Mouse (Mus musculus) layer of hippocampus, adult 6 months (tissue): ENCODE results near the gene Taf9. TPM values are rescaled to one million over a fixed set of nuclear protein-coding genes. Genes with fewer than 3 reads are reported as not detected.

Experiments used
- long read RNA-seq, 2 experiments: library from polyadenylated mRNA; unstranded; transcript quantifications; one replicate each; pipeline ENCODE4 v2.0.0; 2019 to 2020
- polyA plus RNA-seq: library from polyadenylated mRNA; unstranded; fragments of <200 nt; fragmentation: Nextera tagmentation; gene quantifications from 2 replicates; pipeline ENCODE4 v1.2.3, GENCODE M21; 2021

Taf9 gene
- 25.8 and 28.8 TPM in 2 replicates for polyA plus RNA-seq
- long read RNA-seq, experiment 1, transcript Taf9-203 (3 exons, 824 nt): minor isoform, 7 of 38 reads
- long read RNA-seq, experiment 1, transcript Taf9-204 (3 exons, 794 nt): major isoform, 27 of 38 reads
- long read RNA-seq, experiment 1, partial matches to known transcripts: 0 of 38 reads
- long read RNA-seq, experiment 1, other reads (novel, unspliced or antisense): 0 of 38 reads
- long read RNA-seq, experiment 2, transcript Taf9-202 (3 exons, 778 nt): minor isoform, 12 of 58 reads
- long read RNA-seq, experiment 2, transcript Taf9-204 (3 exons, 794 nt): major isoform, 39 of 58 reads
- long read RNA-seq, experiment 2, transcript Taf9-203 (3 exons, 824 nt): minor isoform, 7 of 58 reads
- long read RNA-seq, experiment 2, partial matches to known transcripts: 0 of 58 reads
- long read RNA-seq, experiment 2, other reads (novel, unspliced or antisense): 0 of 58 reads

DNA sequence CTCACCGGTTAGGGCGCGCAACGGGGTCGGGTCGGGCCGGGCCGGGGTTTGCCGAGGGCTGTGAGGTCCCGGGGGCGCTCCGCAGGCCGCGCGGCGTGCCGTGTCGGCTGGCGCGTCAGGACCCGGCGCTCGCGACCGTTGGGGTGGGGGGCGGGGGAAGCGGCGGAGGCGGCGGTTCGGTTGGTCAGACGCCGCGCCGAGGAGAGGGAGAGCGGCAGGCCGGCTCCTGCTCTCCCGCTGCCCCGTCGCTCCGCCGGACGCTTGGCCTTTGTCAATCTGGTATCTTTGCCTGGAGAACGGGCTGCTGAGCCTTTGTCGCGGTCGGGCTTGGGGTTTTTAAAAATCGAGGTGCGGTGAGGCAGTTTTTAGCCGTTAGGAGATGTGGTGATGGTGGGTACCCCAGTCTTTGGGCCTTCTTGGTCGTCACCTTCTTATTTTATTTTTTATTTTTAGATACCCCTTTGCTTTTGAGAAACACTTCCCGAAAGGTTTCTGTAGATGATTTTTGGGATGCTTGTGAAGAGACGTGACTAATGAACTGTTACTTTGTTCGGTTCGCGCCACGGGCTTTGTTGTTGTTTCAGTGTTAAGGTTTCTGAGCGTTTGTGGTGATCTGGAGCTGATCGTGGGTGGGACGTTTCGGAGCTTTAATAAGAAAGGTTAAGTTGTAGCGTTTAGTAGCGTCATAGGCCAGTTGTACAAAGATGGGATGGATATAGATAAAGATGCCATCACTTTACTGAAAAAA is at the start of gene Taf9:
Gene Taf9, plus strand, starts transcription at position 141 of the 748 bp plus-strand sequence.

GRCm38 (mm10) chr13:100616181-100617087 is 34.9 kb upstream of the Taf9 start, which contains the start of gene Marveld2:
Marveld2 (minus strand) TSS chr13:100616971.

DNA sequence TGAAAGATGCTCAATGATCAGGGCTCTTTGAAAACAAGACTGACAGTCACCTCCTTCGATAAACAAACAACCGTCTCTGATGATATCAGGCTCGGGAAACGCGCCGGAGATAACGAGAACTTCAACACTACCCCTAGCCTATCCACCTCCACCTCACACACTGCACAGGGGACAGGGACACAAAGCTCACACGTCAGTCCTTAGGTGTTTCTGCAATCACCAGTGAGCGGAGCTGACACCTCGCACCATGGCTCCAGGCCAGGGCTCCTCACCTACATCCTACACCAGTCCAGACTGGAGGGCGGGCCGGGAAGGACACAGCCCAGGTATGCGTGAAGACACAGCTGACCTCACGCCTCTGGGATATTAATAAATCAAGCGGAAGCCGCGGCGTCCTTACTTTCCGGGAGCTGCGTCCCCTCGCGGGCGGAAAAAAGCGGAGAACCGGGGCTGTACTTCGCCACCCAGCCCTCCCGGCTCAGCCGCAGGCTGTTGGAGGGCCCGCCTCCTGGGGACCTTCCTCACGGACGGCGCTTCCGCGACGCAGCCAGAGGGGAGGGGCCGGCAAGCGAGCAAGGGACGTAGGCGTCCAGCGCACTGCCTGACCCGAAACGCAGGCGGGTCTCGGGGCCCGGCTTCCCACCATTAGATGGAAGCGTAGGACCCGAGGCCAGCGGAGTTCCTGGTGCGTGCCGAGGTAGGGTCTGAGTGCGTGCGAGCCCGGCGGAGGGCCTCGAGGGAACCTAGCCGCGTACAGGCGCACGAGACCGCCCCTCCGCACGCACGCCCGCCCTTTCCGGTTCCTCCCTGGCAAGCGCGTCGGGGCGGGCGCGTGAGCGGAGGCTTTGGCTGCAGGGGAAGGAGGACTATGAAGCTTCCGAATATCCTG is 585 bp upstream of the Taf9 start, which contains the start of the genes Ak6 and Rad17:
Gene Ak6, plus strand, starts transcription at position 430 of the 889 bp plus-strand sequence.
Gene Rad17, minus strand, starts transcription at position 502 of the 889 bp plus-strand sequence.

DNA sequence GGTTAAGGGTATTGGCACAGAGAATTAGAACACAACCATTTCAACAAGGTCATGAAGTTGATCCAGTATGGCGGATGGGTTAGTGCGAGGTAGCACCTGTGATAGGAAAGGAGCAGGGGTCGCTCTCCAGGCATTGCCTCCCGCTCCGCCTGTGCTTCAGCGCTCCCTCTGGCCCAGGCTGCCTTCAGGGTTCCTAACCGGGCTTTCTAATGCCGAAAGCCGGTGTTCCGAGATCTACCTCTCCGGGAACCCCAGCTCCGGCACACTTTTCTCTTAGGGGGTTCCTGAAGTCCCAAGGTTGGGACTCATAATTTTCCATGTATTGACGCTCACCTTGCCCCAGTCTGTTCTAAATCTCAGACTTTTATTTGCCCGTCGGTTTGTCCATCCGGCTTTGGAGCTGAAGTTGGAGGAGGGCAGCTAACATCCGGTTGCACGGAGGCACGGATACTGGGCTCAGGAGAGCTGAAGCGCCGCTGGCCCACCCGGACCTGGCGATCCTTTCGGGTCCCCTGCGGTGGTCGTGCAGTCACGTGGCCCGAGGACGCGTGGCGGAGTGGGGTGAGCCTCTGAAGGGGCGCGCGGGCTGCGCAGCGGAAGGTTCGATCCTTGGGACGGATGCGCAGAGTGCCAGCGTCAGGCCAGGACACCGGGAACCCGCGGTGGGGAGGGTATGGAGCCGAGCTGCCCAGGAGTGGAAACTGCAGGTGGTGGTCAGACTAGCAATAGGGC is 18.1 kb downstream of the Taf9 start, which contains the start of gene Ccdc125:
Gene Ccdc125, plus strand, starts transcription at position 427 of the 732 bp plus-strand sequence.

Other genes with a start within 250 kb of the Taf9 start
- gene Naip1, start 198.7 kb upstream of the Taf9 start, polyA plus RNA-seq: not detected in 2 replicates
- 32.4 and 33.3 TPM in 2 replicates for gene Gtf2h2, start 159.0 kb upstream of the Taf9 start, polyA plus RNA-seq
- gene Ocln, start 98.9 kb upstream of the Taf9 start, polyA plus RNA-seq: 8.0 and 11.6 TPM in 2 replicates
- gene Marveld2, start 34.6 kb upstream of the Taf9 start, polyA plus RNA-seq: 0.44 and 0.55 TPM in 2 replicates
- 180 and 183 TPM in 2 replicates for gene Ak6, start 600 bp upstream of the Taf9 start, polyA plus RNA-seq
- 6.5 and 6.6 TPM in 2 replicates for gene Rad17, start 528 bp upstream of the Taf9 start, polyA plus RNA-seq
- 0.50 and 0.98 TPM in 2 replicates for gene Ccdc125, start 18.1 kb downstream of the Taf9 start, polyA plus RNA-seq
- gene Cdk7, start 79.4 kb downstream of the Taf9 start, polyA plus RNA-seq: 21.3 and 23.4 TPM in 2 replicates
- gene Mrps36, start 93.1 kb downstream of the Taf9 start, polyA plus RNA-seq: 225 and 231 TPM in 2 replicates
- gene Cenph, start 124.3 kb downstream of the Taf9 start, polyA plus RNA-seq: 0.26 and 0.40 TPM in 2 replicates
- gene Ccnb1, start 135.0 kb downstream of the Taf9 start, polyA plus RNA-seq: 0.79 and 0.85 TPM in 2 replicates
- 24.0 and 25.4 TPM in 2 replicates for gene Slc30a5, start 181.8 kb downstream of the Taf9 start, polyA plus RNA-seq